Mouse (Mus musculus) MEL (cell line): Measurements from ENCODE around the gene H2-Oa.

Experiments
- CTCF ChIP-seq, 3 experiments: IDR thresholded peaks in 2 of 3; conservative IDR thresholded peaks in 1 of 3; 2 replicates each; pipeline ENCODE4 v1.5.1; 2011 to 2012; ENCODE audit warnings: low read length in 3 of 3, low read depth in 2 of 3, mild to moderate bottlenecking in 2 of 3, improper control_type of control experiment in 1 of 3, inconsistent platforms in 1 of 3, mixed read lengths in 1 of 3, moderate library complexity in 1 of 3; ENCODE audit not compliant: control insufficient read depth in 1 of 3, insufficient read depth in 1 of 3, poor library complexity in 1 of 3, severe bottlenecking in 1 of 3
- ELF1 ChIP-seq: IDR thresholded peaks from 2 replicates; pipeline ENCODE4 v1.6.1; 2014; ENCODE audit warnings: low read depth, mild to moderate bottlenecking, inconsistent platforms, low read length, improper control_type of control experiment, moderate library complexity
- EP300 ChIP-seq, 2 experiments: IDR thresholded peaks; 2 replicates each; pipeline ENCODE4 v1.6.1; 2011; ENCODE audit warnings: improper control_type of control experiment in 2 of 2, low read length in 2 of 2, low read depth in 1 of 2, mild to moderate bottlenecking in 1 of 2
- ETS1 ChIP-seq: IDR thresholded peaks from 2 replicates; pipeline ENCODE4 v1.6.1; 2012; ENCODE audit warnings: low read depth, mild to moderate bottlenecking, inconsistent platforms, low read length, improper control_type of control experiment, moderate library complexity
- GABPA ChIP-seq: IDR thresholded peaks from 2 replicates; pipeline ENCODE4 v1.6.1; 2012; ENCODE audit warnings: low read depth, mild to moderate bottlenecking, inconsistent platforms, low read length, improper control_type of control experiment, moderate library complexity
- GATA1 ChIP-seq: IDR thresholded peaks from 2 replicates; pipeline ENCODE4 v1.6.1; 2011; ENCODE audit warnings: low read depth, low read length, improper control_type of control experiment
- KAT2A ChIP-seq: conservative IDR thresholded peaks from 2 replicates; pipeline ENCODE4 v1.6.1; 2012; ENCODE audit warnings: low read depth, low read length, improper control_type of control experiment, inconsistent platforms
- MAZ ChIP-seq: IDR thresholded peaks from 2 replicates; pipeline ENCODE4 v1.6.1; 2012; ENCODE audit warnings: low read depth, mild to moderate bottlenecking, inconsistent platforms, low read length, improper control_type of control experiment
- MEF2A ChIP-seq: IDR thresholded peaks from 2 replicates; pipeline ENCODE4 v1.6.1; 2014; ENCODE audit warnings: low read depth, mild to moderate bottlenecking, inconsistent platforms, low read length, improper control_type of control experiment; ENCODE audit not compliant: poor library complexity, insufficient replicate concordance, severe bottlenecking; ENCODE audit errors: extremely low read depth
- NELFE ChIP-seq: IDR thresholded peaks from 2 replicates; pipeline ENCODE4 v1.6.1; 2011; ENCODE audit warnings: low read depth, low read length, improper control_type of control experiment
- POLR2A ChIP-seq, 2 experiments: IDR thresholded peaks; 2 replicates each; pipeline ENCODE4 v1.6.1; 2011 to 2012; ENCODE audit warnings: low read length in 2 of 2, mild to moderate bottlenecking in 2 of 2, control low read depth in 1 of 2, improper control_type of control experiment in 1 of 2, low read depth in 1 of 2, moderate library complexity in 1 of 2; ENCODE audit not compliant: control insufficient read depth in 1 of 2, insufficient read depth in 1 of 2, poor library complexity in 1 of 2
- POLR2AphosphoS2 ChIP-seq: IDR thresholded peaks from 2 replicates; pipeline ENCODE4 v1.6.1; 2011; ENCODE audit warnings: low read length, improper control_type of control experiment
- TCF12 ChIP-seq: IDR thresholded peaks from 2 replicates; pipeline ENCODE4 v1.6.1; 2014; ENCODE audit warnings: low read depth, mild to moderate bottlenecking, inconsistent platforms, low read length, improper control_type of control experiment, moderate library complexity
- ZC3H11A ChIP-seq: IDR thresholded peaks from 2 replicates; pipeline ENCODE4 v1.6.1; 2012; ENCODE audit warnings: low read depth, mild to moderate bottlenecking, inconsistent platforms, low read length, improper control_type of control experiment

- no peak for TF ChIP-seq ETS1
- TF ChIP-seq POLR2A (IDR thresholded peaks at IDR 0.05; ENCODE audit: control insufficient read depth in 1 of 2, insufficient read depth in 1 of 2, low read depth in 1 of 2, low read length in 2 of 2, poor library complexity in 1 of 2) = no peak
- TF ChIP-seq POLR2AphosphoS2 = no peak
- no peak for TF ChIP-seq MEF2A
- TF ChIP-seq GABPA = no peak
- no peak for TF ChIP-seq EP300 (IDR thresholded peaks at IDR 0.05; ENCODE audit: low read depth in 1 of 2, low read length in 2 of 2)
- no peak for TF ChIP-seq CTCF (IDR thresholded peaks at IDR 0.05 in 2 of 3, conservative IDR thresholded peaks at IDR 0.05 in 1 of 3; ENCODE audit: control insufficient read depth in 1 of 3, insufficient read depth in 1 of 3, low read depth in 2 of 3, low read length in 3 of 3, poor library complexity in 1 of 3, severe bottlenecking in 1 of 3)
- no peak for TF ChIP-seq ELF1
- TF ChIP-seq NELFE = no peak
- TF ChIP-seq TCF12 = no peak
- TF ChIP-seq MAZ = no peak
- no peak for TF ChIP-seq ZC3H11A
- TF ChIP-seq GATA1 = no peak
- no peak for TF ChIP-seq KAT2A
Measured at GRCm38 (mm10) chr17:34083104-34083503, 9.0 kb upstream of the H2-Oa start.
